Mouse (Mus musculus) heart, embryonic 15.5 days (tissue): Measurements from ENCODE around the gene Elf1. TPM values are rescaled to one million over a fixed set of nuclear protein-coding genes. Genes with fewer than 3 reads are reported as not detected.
A peak's percentile ranks its signal among the peaks of the same experiment; 100 is the strongest.

Experiments used
- ATAC-seq: fragments of 200-750 bp; cut with Nextera tagmentation; replicated peaks from 2 replicates; pipeline ENCODE4 v1.8.0; 2017; ENCODE audit warnings: low read depth, moderate TSS enrichment; ENCODE audit not compliant: insufficient number of reproducible peaks, insufficient read depth, low FRiP score
- H3K27ac ChIP-seq: fragments of 300-500 bp; sonication (generic); 2 replicates; pipeline ENCODE4 v1.5.1; 2015; ENCODE audit warnings: mild to moderate bottlenecking, inconsistent platforms
- H3K27me3 ChIP-seq: fragments of 300-500 bp; sonication (generic); 2 replicates; pipeline ENCODE4 v1.6.1; 2015; ENCODE audit warnings: inconsistent platforms
- H3K36me3 ChIP-seq: fragments of 300-500 bp; sonication (generic); 2 replicates; pipeline ENCODE4 v1.6.1; 2015; ENCODE audit warnings: mild to moderate bottlenecking, inconsistent platforms
- H3K4me1 ChIP-seq: fragments of 300-500 bp; sonication (generic); replicated peaks from 2 replicates; pipeline ENCODE4 v1.6.1; 2015; ENCODE audit warnings: inconsistent platforms
- H3K4me2 ChIP-seq: fragments of 300-500 bp; sonication (generic); 2 replicates; pipeline ENCODE4 v1.6.1; 2015; ENCODE audit warnings: inconsistent platforms, mild to moderate bottlenecking, moderate library complexity
- H3K4me3 ChIP-seq: fragments of 300-500 bp; sonication (generic); 2 replicates; pipeline ENCODE4 v1.5.1; 2015; ENCODE audit warnings: mild to moderate bottlenecking, inconsistent platforms
- H3K9ac ChIP-seq: fragments of 300-500 bp; sonication (generic); 2 replicates; pipeline ENCODE4 v1.6.1; 2015; ENCODE audit warnings: mild to moderate bottlenecking, inconsistent platforms
- H3K9me3 ChIP-seq: fragments of 300-500 bp; sonication (generic); replicated peaks from 2 replicates; pipeline ENCODE4 v1.6.1; 2016; ENCODE audit warnings: inconsistent platforms
- WGBS: fragments of 180-500 bp; shearing (Covaris S2); methylation state at CpG from one replicate; pipeline ENCODE4 v1.1.7; 2015; ENCODE audit warnings: mixed read lengths; 5-methylcytosine and 5-hydroxymethylcytosine counted together
- polyA plus RNA-seq: library from polyadenylated mRNA; unstranded; fragments of >200 nt; fragmentation: Nextera tagmentation; extraction: Ambion mirVana; gene quantifications from 2 replicates; pipeline ENCODE4 v1.2.1, GENCODE M21; 2015

Gene Elf1
- polyA plus RNA-seq, 1 experiment from 2014 or later = 7.8 TPM

GRCm38 (mm10) chr14:79583526-79584245, 102.7 kb downstream of the Elf1 start:
- no peak for ATAC-seq
- WGBS = 80% methylated on average over 5 of the region's 5 CpGs
- Histone ChIP-seq H3K4me1 (peaks cover 11% of the 10 kb centered on the region), H3K9me3 (no peaks in the 10 kb centered on the region), H3K27me3 (no peaks in the 10 kb centered on the region), H3K9ac (no peak overlapping the region), H3K27ac (no peak overlapping the region), H3K36me3 (peaks cover 9% of the 10 kb centered on the region), H3K4me2 (no peak overlapping the region), H3K4me3 (no peak overlapping the region)

DNA sequence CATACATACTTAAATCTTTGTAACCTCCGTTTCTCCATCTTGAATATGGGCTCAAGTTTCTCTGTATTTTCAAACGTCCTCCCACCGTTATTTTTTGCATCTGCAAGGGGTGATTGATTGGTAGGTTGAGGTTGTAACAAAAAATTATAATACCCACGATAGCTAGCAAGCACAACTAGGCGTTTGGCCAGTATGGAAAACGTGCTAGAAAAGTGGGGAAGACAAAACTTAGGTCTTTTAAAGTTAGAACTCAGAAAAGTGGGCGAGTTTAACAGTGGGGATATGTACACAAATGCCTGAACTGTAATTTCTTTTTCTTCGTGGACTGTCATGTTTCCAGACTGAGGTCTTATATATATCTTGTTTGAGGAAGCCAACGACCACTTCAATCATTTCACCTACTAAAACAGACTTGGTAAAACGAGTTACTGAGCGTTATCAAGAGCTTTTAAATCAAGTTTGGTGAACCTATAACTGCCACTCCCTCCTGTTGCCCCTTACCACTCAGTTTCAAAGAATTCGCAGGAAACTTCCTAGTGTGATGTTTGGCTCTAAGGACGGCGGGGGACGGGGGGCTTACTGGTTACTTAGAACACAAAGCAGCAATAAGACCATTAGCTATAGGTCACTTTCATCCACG, 105.6 kb downstream of the Elf1 start:
- H3K4me2 ChIP-seq = peak overlapping the region; percentile 69
- WGBS = 30% methylated on average over 16 of the region's 16 CpGs
- no peaks in the 10 kb centered on the region for H3K9me3 ChIP-seq
- H3K27me3 ChIP-seq = no peaks in the 10 kb centered on the region
- peak overlapping the region; percentile 96 for H3K27ac ChIP-seq
- no peak for ATAC-seq
- H3K4me3 ChIP-seq = peak overlapping the region; percentile 73
- peak overlapping the region; percentile 69 for H3K9ac ChIP-seq
- peaks cover 21% of the 10 kb centered on the region for H3K4me1 ChIP-seq
- peaks cover 3% of the 10 kb centered on the region; the same call in 1 of the 2 replicates for H3K36me3 ChIP-seq

- Histone ChIP-seq H3K9ac (peak within 1 kb of the TSS; percentile 69), H3K4me2 (peak within 1 kb of the TSS; percentile 69), H3K27me3 (no peaks in the 10 kb centered on the region), H3K9me3 (no peaks in the 10 kb centered on the region), H3K4me3 (peak within 1 kb of the TSS; percentile 73), H3K4me1 (peaks cover 21% of the 10 kb centered on the region), H3K36me3 (peaks cover 4% of the 10 kb centered on the region; the same call in 1 of the 2 replicates), H3K27ac (peak within 1 kb of the TSS; percentile 96)
- WGBS = under 1% methylated on average over 60 of the region's 60 CpGs
- ATAC-seq = peak; percentile 98
Observed at GRCm38 (mm10) chr14:79587139-79587851, 106.3 kb downstream of the Elf1 start, which contains the start of gene Sugt1. Gene Sugt1, plus strand, starts transcription at chr14:79587691.

DNA sequence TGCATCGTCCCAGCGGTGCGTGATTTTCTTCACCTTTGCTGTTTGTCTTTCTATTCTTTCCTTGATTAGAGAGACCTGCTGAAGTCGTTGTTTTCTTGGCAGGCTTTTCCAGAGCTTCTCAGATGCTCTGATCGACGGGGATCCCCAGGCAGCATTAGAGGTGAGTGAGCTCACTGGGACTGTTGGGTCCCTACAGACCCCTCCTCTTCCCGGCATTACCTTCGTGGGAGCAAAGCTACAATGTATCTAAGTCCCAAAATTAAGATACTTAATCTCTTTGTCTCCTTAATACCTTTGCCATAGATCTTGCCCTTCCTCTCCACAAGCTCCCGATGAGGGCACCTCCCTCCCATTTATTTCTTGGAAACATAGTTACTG, 106.8 kb downstream of the Elf1 start:
- Histone ChIP-seq H3K9ac (peak overlapping the region; percentile 69), H3K27ac (peak overlapping the region; percentile 96), H3K4me3 (peak overlapping the region; percentile 73), H3K4me1 (peaks cover 21% of the 10 kb centered on the region), H3K36me3 (peaks cover 5% of the 10 kb centered on the region; the same call in 1 of the 2 replicates), H3K9me3 (no peaks in the 10 kb centered on the region), H3K4me2 (peak overlapping the region; percentile 69), H3K27me3 (no peaks in the 10 kb centered on the region)
- 0% methylated on average over 9 of the region's 9 CpGs for WGBS
- no peak for ATAC-seq

GRCm38 (mm10) chr14:79588534-79588951, 107.5 kb downstream of the Elf1 start:
- peak overlapping the region; percentile 96; the same call in 1 of the 2 replicates for H3K27ac ChIP-seq
- 69% methylated on average over 9 of the region's 9 CpGs for WGBS
- H3K9me3 ChIP-seq = no peaks in the 10 kb centered on the region
- H3K36me3 ChIP-seq = peaks cover 5% of the 10 kb centered on the region; the same call in 1 of the 2 replicates
- H3K27me3 ChIP-seq = no peaks in the 10 kb centered on the region
- peak overlapping the region; percentile 73 for H3K4me3 ChIP-seq
- no peak overlapping the region for H3K9ac ChIP-seq
- H3K4me2 ChIP-seq = peak overlapping the region; percentile 69
- no peak for ATAC-seq
- H3K4me1 ChIP-seq = peaks cover 21% of the 10 kb centered on the region

DNA sequence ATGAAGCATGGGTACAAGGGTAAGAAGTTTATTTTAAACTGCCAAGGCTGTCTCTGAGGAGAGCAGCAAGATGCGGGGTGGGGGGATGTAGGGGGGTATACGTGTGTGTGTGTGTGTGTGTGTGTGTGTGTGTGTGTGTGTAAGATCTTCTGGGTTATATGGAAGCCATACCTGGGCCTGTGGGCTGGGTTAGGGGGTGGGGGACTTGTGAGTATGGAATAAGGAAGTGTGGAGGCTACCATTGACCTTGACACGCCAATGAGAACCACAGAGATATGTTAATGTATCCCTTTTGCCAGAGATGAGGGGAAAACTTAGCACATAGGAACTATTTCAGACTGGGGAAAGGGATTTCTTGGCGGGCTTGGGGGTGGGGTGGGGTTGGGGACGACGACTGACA, 108.4 kb downstream of the Elf1 start:
- Histone ChIP-seq H3K27me3 (no peaks in the 10 kb centered on the region), H3K9ac (no peak overlapping the region), H3K4me1 (peaks cover 21% of the 10 kb centered on the region), H3K9me3 (no peaks in the 10 kb centered on the region), H3K27ac (no peak overlapping the region), H3K4me2 (peak overlapping the region; percentile 69; the same call in 1 of the 2 replicates), H3K36me3 (peaks cover 11% of the 10 kb centered on the region; the same call in 1 of the 2 replicates), H3K4me3 (no peak overlapping the region)
- ATAC-seq = no peak
- WGBS = 85% methylated on average over 6 of the region's 6 CpGs

DNA sequence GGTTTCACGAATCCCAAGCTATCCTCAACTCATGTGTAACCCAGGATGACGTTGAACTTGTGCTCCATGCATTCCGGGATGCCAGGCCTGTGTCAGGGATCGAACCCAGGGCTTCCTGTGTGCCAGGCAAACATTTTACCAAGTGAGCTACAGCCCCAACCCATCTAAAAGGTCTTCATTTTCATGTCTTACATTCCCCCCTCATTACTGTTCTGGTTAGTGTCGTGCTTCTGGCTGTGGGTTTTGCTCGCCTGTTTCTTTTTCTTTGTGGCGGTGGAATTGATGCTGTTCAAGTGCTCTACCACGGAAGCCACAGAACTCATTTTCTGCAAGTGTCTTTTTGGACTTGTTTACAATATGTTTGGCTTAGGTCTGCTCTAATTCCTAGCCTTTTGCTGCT, 109.9 kb downstream of the Elf1 start:
- no peak for ATAC-seq
- H3K4me1 ChIP-seq = peaks cover 21% of the 10 kb centered on the region
- no peaks in the 10 kb centered on the region for H3K9me3 ChIP-seq
- H3K4me2 ChIP-seq = no peak overlapping the region
- no peak overlapping the region for H3K4me3 ChIP-seq
- WGBS = 91% methylated on average over 8 of the region's 8 CpGs
- no peak overlapping the region for H3K9ac ChIP-seq
- H3K27me3 ChIP-seq = no peaks in the 10 kb centered on the region
- no peak overlapping the region for H3K27ac ChIP-seq
- H3K36me3 ChIP-seq = peaks cover 18% of the 10 kb centered on the region; the same call in 1 of the 2 replicates

DNA sequence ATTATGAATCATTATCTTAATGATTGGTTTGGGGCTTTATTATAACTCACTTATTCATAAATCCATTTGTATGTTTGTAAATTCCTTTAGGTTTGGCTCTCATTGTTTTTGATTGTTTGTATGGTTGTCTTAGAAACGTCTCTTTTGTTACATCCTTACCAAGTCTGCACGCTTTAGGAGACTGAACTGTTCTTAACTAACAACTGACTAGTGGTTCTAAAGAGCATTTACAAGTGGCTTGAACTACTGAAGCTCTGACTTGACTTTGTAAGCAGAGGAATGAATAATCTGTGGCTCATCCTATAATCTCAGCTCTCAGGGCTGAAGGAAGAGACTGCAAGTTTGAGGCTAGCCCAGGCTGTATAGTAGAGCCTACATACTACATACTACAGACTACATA, 110.6 kb downstream of the Elf1 start:
- Histone ChIP-seq H3K9me3 (no peaks in the 10 kb centered on the region), H3K4me1 (peaks cover 19% of the 10 kb centered on the region), H3K27me3 (no peaks in the 10 kb centered on the region), H3K27ac (no peak overlapping the region), H3K9ac (no peak overlapping the region), H3K4me2 (no peak overlapping the region), H3K36me3 (peaks cover 21% of the 10 kb centered on the region; the same call in 1 of the 2 replicates), H3K4me3 (no peak overlapping the region)
- ATAC-seq = no peak
- 83% methylated on average over 2 of the region's 2 CpGs for WGBS

DNA sequence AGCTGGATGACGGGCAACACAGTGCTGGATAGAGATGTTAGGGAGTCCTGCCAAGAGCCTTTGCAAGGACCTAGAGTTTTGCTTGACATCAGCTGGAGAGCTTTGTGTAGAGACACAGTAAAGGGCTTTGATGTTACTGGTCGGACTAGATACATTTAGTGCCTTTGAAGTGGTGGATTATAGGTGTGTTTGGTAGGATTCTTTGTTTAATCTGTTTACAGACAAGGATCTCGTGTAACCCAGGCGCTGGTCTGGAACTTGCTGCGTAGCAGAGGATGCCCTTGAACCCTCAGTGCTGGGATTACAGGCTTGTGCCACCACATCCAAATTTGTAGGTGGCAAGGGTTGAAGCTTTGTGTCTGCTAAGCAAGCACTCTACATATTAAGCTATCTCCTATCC, 113.1 kb downstream of the Elf1 start:
- H3K4me1 ChIP-seq = peaks cover 6% of the 10 kb centered on the region
- 87% methylated on average over 5 of the region's 5 CpGs for WGBS
- no peaks in the 10 kb centered on the region for H3K27me3 ChIP-seq
- no peak overlapping the region for H3K9ac ChIP-seq
- H3K4me2 ChIP-seq = no peak overlapping the region
- no peaks in the 10 kb centered on the region for H3K9me3 ChIP-seq
- no peak overlapping the region for H3K4me3 ChIP-seq
- no peak overlapping the region for H3K27ac ChIP-seq
- ATAC-seq = no peak
- H3K36me3 ChIP-seq = peaks cover 41% of the 10 kb centered on the region

- Histone ChIP-seq H3K27me3 (no peaks in the 10 kb centered on the region), H3K27ac (no peak overlapping the region), H3K4me1 (no peaks in the 10 kb centered on the region; the same call in 1 of the 2 replicates), H3K4me2 (no peak overlapping the region), H3K9me3 (no peaks in the 10 kb centered on the region), H3K9ac (no peak overlapping the region), H3K36me3 (peaks cover 64% of the 10 kb centered on the region), H3K4me3 (no peak overlapping the region)
- ATAC-seq = no peak
- WGBS = 52% methylated on average over 4 of the region's 4 CpGs
Observed at GRCm38 (mm10) chr14:79596602-79597001, 115.6 kb downstream of the Elf1 start.

GRCm38 (mm10) chr14:79605881-79606280, 124.9 kb downstream of the Elf1 start:
- WGBS = 58% methylated on average over 2 of the region's 2 CpGs
- H3K4me3 ChIP-seq = no peak overlapping the region
- H3K27ac ChIP-seq = no peak overlapping the region
- no peak overlapping the region for H3K9ac ChIP-seq
- H3K27me3 ChIP-seq = no peaks in the 10 kb centered on the region
- H3K9me3 ChIP-seq = no peaks in the 10 kb centered on the region
- ATAC-seq = no peak
- H3K4me1 ChIP-seq = no peaks in the 10 kb centered on the region
- peaks cover 76% of the 10 kb centered on the region for H3K36me3 ChIP-seq
- no peak overlapping the region for H3K4me2 ChIP-seq
